Mouse (Mus musculus) layer of hippocampus, postnatal 14 days (tissue): ENCODE measurements at regions not wholly inside any gene's neighbourhood (a gene's known extent, or its start where the extent isn't known, plus 50 kb on each side); places are given as distances from the start of the nearest gene placed in this dataset.

ENCODE experiments used
- DNase-seq, 2 experiments: peaks; one replicate each; pipeline ENCODE4 v3.0.0; 2021 to 2022; ENCODE audit warnings: low spot score in 2 of 2, mixed read lengths in 1 of 2

- no peak for DNase-seq
Observed at GRCm38 (mm10) chr10:36379351-36380302, 127.0 kb upstream of the Hs3st5 start.

DNA sequence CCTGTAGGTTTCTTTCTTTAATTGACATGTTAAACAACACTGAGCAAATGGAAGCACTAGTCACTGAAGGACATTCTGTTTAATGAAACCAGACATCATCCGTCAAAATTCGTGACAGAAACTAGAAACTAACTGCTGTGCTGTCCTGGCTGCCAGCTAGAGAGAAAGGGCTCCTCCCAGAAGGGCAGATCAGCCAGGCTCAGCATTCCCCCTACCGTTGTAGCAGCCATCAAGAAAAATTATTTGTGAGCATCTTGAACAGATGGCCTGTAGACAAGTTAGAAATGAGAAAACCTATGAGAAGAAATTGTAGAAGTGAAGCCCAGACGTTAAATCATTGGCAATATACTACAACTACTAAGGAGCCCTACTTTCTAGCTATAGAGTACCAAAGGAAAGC is 123.3 kb upstream of the Hs3st5 start:
- no peak for DNase-seq

DNA sequence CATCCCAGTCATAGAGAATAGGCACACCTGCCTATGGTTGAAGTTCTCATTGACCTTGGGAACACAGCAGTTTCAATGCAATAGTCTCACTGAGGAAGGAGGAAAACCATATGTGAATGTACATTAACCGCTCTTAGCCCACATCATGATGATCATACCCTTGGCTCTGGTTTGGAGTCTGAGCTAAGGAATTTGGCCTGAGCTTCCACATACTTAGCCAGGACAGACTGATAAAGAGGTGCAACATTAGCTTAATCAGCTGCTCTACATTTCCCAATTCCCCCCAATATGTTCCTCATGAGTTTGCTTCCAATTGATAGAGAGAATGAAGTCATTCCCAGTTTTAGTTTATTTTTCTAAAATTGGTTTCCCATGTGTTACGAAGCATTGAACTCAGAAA is 116.6 kb upstream of the Hs3st5 start:
- DNase-seq: peak in 1 of 2 experiments; percentile 40

DNA sequence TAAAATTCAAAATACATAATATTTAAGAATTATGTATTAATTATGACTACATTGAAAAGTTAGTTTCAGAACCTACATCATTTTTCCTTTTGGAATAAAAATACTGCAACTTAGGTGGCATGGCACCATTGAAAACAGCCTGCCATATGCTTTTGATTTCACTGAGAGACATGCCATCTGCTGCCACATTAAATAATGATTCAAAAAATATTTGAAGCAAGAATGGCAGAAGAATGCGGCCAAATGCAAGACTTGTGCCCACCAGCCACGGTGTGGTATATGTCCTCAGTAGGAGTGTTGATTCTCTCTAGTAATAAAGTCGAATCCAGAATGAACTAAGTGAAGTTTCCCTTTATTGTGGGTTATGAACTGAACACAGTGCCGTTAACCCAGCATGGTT is 113.0 kb upstream of the Hs3st5 start:
- peak; percentile 8 to 46 for DNase-seq

GRCm38 (mm10) chr10:36396576-36396975 is 110.0 kb upstream of the Hs3st5 start:
- no peak for DNase-seq

DNA sequence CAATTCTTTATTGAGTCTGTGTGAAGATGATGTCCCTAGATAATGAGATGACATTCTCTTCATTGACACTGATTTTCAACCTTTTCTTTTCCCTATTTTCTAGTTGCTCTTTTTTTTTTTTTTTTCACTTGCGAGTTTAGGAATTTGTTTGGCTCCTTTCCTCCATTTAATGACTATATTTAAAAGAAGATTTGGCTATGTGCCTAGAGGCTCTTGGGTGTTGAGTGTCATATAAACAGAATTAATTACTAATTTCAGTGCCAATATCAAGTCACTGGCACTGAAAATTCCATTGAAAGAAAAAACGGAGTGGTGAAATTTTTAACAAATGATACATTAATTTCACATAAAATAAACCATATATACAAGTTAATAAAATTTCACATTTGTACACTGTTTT is 98.6 kb upstream of the Hs3st5 start:
- DNase-seq: no peak

DNA sequence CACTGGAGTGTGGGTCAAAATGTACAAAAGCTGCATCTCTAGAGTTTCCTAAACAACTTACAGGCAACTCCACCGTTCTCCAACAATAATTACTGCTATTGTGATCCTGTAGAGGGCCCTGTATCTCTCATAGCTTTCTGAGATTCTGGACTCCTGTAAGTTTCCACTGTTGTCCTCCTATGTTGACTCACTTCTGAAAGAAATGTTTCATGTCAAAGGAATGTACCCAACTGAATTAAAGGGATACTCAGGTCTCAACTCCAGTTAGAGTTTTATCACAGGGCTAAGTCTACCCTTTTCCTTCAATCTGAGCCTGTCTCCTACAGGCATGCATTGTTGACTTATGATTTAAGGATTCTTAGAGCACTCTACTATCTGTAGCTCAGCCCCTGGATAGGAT is 75.3 kb upstream of the Hs3st5 start:
- DNase-seq: no peak

GRCm38 (mm10) chr10:36437420-36437819 is 69.2 kb upstream of the Hs3st5 start:
- no peak for DNase-seq
